Mouse (Mus musculus) myocyte (in vitro differentiated cells): ENCODE data around the gene Pak4. TPM values are rescaled to one million over a fixed set of nuclear protein-coding genes. Genes with fewer than 3 reads are reported as not detected.

Source experiments
- H3K27me3 ChIP-seq: one replicate; pipeline ENCODE4 v1.6.1; 2011; ENCODE audit not compliant: control insufficient read depth, insufficient read depth, insufficient read length
- H3K36me3 ChIP-seq: one replicate; pipeline ENCODE4 v1.6.1; 2011; ENCODE audit not compliant: control insufficient read depth, insufficient read depth
- H3K4me2 ChIP-seq: one replicate; pipeline ENCODE4 v1.6.1; 2011; ENCODE audit warnings: low read depth, control low read depth
- H3K4me3 ChIP-seq: one replicate; pipeline ENCODE4 v1.5.1; 2011; ENCODE audit warnings: mild to moderate bottlenecking, control low read depth, moderate library complexity
- H3K79me2 ChIP-seq: one replicate; pipeline ENCODE4 v1.6.1; 2011; ENCODE audit not compliant: control insufficient read depth, insufficient read depth
- H3ac ChIP-seq: one replicate; pipeline ENCODE4 v1.6.1; 2011; ENCODE audit not compliant: control insufficient read depth, insufficient read length
- CEBPB ChIP-seq: IDR thresholded peaks from 2 replicates; pipeline ENCODE4 v1.6.1; 2011; ENCODE audit warnings: mild to moderate bottlenecking, moderate library complexity; ENCODE audit not compliant: poor library complexity, insufficient read depth, severe bottlenecking
- E2F4 ChIP-seq: IDR thresholded peaks from one replicate; pipeline ENCODE4 v1.6.1; 2011; ENCODE audit warnings: mild to moderate bottlenecking, control low read depth, moderate library complexity; ENCODE audit not compliant: insufficient read depth
- MAX ChIP-seq: IDR thresholded peaks from one replicate; pipeline ENCODE4 v1.6.1; 2011; ENCODE audit warnings: low read depth, mild to moderate bottlenecking, control low read depth
- MYOD1 ChIP-seq, 3 experiments: IDR thresholded peaks; one replicate each; pipeline ENCODE4 v1.6.1; 2011; ENCODE audit warnings: control low read depth in 2 of 3, low read depth in 2 of 3, mild to moderate bottlenecking in 2 of 3, moderate library complexity in 1 of 3; ENCODE audit not compliant: insufficient read length in 2 of 3, control insufficient read depth in 1 of 3
- MYOG ChIP-seq, 3 experiments: IDR thresholded peaks; one replicate each; pipeline ENCODE4 v1.6.1; 2011; ENCODE audit warnings: control low read depth in 2 of 3, low read depth in 2 of 3, mild to moderate bottlenecking in 2 of 3; ENCODE audit not compliant: insufficient read length in 2 of 3, control insufficient read depth in 1 of 3, insufficient read depth in 1 of 3
- POLR2A ChIP-seq: IDR thresholded peaks from one replicate; pipeline ENCODE4 v1.6.1; 2011; ENCODE audit warnings: low read depth, mild to moderate bottlenecking, control low read depth, moderate library complexity; ENCODE audit not compliant: insufficient read length
- POLR2AphosphoS2 ChIP-seq: IDR thresholded peaks from one replicate; pipeline ENCODE4 v1.6.1; 2011; ENCODE audit warnings: low read depth, control low read depth; ENCODE audit not compliant: insufficient read length
- REST ChIP-seq: IDR thresholded peaks from one replicate; pipeline ENCODE4 v1.6.1; 2011; ENCODE audit warnings: mild to moderate bottlenecking, control low read depth, moderate library complexity; ENCODE audit not compliant: insufficient read depth, insufficient read length
- SRF ChIP-seq: IDR thresholded peaks from one replicate; pipeline ENCODE4 v1.6.1; 2011; ENCODE audit warnings: low read depth; ENCODE audit not compliant: control insufficient read depth, insufficient read length
- TCF12 ChIP-seq: IDR thresholded peaks from one replicate; pipeline ENCODE4 v1.6.1; 2011; ENCODE audit warnings: mild to moderate bottlenecking, control low read depth; ENCODE audit not compliant: poor library complexity, insufficient read depth, severe bottlenecking
- TCF3 ChIP-seq: IDR thresholded peaks from one replicate; pipeline ENCODE4 v1.6.1; 2011; ENCODE audit warnings: low read depth, control low read depth; ENCODE audit not compliant: insufficient read length
- USF1 ChIP-seq: IDR thresholded peaks from one replicate; pipeline ENCODE4 v1.6.1; 2011; ENCODE audit warnings: low read depth, mild to moderate bottlenecking, control low read depth, moderate library complexity
- polyA plus RNA-seq: library from polyadenylated mRNA; unstranded; fragments of >200 nt; fragmentation: generic; extraction: Trizol; gene quantifications from one replicate; pipeline ENCODE4 v1.2.1, GENCODE M21; 2012; ENCODE audit warnings: missing spikeins

Pak4 gene
- 27.5 TPM for polyA plus RNA-seq

DNA sequence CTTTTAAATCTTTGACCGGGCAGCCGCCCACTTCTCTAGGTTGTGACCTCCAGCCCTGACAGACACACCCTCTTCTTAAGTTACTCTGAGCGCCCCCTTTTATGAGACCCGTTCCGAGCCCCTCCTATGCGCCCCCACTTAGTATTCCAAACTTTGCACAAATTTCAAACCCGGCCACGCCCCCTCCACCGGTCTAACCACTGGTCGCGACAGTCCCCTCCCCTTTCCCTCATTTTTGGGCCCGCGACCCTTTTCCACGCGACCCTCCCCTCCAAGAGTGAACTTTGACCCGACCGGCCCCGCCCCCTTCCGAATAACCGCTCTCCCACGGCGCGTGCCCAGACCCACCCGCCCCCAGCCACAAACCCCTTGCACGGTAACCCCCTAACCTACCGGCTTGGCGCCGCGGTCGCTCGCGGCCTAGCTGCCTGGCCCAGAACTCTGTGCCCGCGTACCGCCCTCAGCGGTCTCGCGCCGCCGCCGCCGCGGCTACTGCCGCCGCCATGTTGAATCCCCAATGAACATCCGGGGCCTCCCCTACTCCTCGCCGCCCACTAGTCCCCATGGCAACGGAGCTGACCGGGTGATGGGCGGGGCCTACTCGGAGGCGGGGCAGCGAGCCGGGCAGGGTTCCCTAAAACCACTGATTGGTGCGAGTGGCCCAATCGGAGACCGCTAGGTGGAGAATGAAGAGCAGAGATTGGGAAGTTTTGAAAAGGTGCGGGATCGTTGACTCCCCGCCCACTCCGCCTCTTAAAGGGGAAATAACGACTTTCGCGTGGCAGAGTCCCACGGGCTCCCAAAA is at the start of gene Pak4, which contains the start of gene Samd4b:
TSS of gene Pak4 (minus strand) at position 544 of the 805 bp plus-strand sequence.
TSS of gene Samd4b (minus strand) at position 503 of the 805 bp plus-strand sequence.
- peaks cover 44% of the 10 kb centered on the region for H3K79me2 ChIP-seq
- TF ChIP-seq TCF3 (no peak), POLR2A (peak; percentile 78), E2F4 (peak; percentile 87), POLR2AphosphoS2 (peak; percentile 61)
- peak within 1 kb of the TSS; percentile 76 for H3K4me3 ChIP-seq
- H3ac ChIP-seq: peak within 1 kb of the TSS; percentile 35
- no peaks in the 10 kb centered on the region for H3K36me3 ChIP-seq
- H3K4me2 ChIP-seq: peak within 1 kb of the TSS; percentile 95
- H3K27me3 ChIP-seq: no peaks in the 10 kb centered on the region

DNA sequence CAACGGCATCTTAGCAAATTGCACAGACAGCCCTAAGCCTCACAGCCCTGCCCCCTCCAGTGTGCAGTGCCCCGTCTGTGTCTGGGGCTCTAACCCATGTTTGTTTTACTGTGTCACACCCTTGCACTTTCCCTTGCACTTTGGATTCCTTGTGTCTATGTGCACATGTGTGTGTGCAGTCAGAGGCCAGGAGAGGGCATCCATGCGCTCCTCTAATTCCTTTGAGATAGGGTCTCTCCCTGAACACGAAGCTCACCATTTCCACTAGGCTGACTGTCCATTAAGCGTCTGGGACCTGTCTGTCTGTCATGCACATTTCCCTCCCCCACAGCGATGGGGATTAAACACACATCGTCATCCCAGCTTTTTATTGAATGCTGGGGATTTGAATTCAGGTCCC is 49.0 kb upstream of the Pak4 start:
- Histone ChIP-seq H3K27me3 (peaks cover 17% of the 10 kb centered on the region), H3K36me3 (no peaks in the 10 kb centered on the region), H3K4me3 (no peak overlapping the region), H3K79me2 (no peaks in the 10 kb centered on the region), H3K4me2 (no peak overlapping the region), H3ac (no peak overlapping the region)
- TF ChIP-seq REST (no peak), MYOD1 (IDR thresholded peaks at IDR 0.05; ENCODE audit: control insufficient read depth in 1 of 3, insufficient read length in 2 of 3, low read depth in 2 of 3) (no peak), CEBPB (no peak), POLR2A (no peak), POLR2AphosphoS2 (no peak), E2F4 (no peak), MAX (no peak)

DNA sequence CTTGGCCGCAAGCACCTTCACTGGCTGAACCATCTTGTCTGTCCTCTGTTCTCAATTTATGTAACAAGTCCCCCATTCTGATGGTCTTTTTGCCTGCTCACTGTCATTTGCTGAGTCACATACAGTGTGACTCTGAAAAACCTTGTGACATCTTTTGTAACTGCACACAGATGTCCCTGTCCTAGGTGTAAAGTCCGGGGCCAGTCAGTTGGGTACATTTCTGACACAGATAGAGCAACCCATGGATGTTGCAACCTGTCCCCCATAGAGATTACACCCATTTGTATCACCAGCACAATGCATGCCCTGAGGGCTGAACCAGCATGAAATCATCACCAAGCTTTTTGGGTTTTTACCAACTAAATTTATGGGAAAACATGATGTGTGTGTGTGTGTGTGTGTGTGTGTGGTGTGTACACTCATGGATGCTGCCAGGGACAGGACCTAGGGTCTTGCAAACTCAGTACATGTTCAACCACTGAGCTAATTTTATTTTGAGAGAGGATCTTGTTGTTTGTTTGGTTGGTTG is 48.0 kb upstream of the Pak4 start:
- H3ac ChIP-seq: no peak overlapping the region
- TF ChIP-seq REST (no peak), CEBPB (no peak), E2F4 (no peak), MYOD1 (IDR thresholded peaks at IDR 0.05; ENCODE audit: control insufficient read depth in 1 of 3, insufficient read length in 2 of 3, low read depth in 2 of 3) (no peak), MAX (no peak), POLR2AphosphoS2 (no peak), MYOG (IDR thresholded peaks at IDR 0.05; ENCODE audit: control insufficient read depth in 1 of 3, insufficient read depth in 1 of 3, insufficient read length in 2 of 3, low read depth in 2 of 3) (no peak)
- H3K4me2 ChIP-seq: no peak overlapping the region
- peaks cover 25% of the 10 kb centered on the region for H3K27me3 ChIP-seq
- H3K4me3 ChIP-seq: no peak overlapping the region
- H3K79me2 ChIP-seq: no peaks in the 10 kb centered on the region
- no peaks in the 10 kb centered on the region for H3K36me3 ChIP-seq

DNA sequence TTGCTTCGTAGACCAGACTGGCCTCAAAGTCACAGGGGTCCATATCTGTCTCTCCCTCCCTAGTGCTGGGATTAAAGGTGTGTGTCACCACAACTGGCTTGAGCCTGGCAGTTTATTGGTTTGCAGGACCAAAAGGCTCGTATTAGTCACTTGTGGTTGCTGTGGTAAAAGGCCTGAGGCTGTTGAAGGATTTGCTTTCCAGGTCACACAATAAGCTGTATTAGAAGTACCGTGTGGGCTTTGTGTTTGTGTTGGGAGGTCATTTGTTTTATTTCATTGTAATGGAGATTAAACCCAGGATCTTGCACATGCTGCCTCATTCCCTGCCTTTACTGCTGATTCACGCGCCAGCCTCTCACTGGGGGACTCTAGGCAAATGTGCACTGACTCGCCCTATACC is 47.4 kb upstream of the Pak4 start:
- Histone ChIP-seq H3K27me3 (peaks cover 30% of the 10 kb centered on the region), H3K4me2 (no peak overlapping the region)
- TF ChIP-seq POLR2AphosphoS2 (no peak), E2F4 (no peak), CEBPB (no peak), MYOG (IDR thresholded peaks at IDR 0.05; ENCODE audit: control insufficient read depth in 1 of 3, insufficient read depth in 1 of 3, insufficient read length in 2 of 3, low read depth in 2 of 3) (no peak), USF1 (no peak), SRF (no peak), POLR2A (no peak), MYOD1 (IDR thresholded peaks at IDR 0.05; ENCODE audit: control insufficient read depth in 1 of 3, insufficient read length in 2 of 3, low read depth in 2 of 3) (no peak), REST (no peak), MAX (no peak)

DNA sequence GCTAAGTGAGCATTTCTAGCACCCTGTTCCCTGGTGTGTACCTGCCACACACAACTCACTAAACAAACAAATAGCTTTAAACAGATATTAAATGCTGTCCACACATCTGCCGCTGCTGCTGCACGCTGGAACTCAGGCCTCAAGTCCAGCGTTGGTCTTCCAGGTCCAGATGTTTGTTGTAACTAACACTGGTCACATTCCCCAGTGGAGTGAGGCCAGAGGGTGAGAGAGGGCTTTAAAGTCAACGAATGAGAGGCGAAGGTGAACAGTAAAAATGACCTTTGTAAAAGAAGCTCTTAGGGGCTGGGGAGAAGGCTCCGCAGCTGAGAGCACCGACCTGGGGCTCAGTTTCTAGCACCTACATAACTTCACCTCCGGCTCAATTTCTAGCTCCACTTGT is 43.6 kb upstream of the Pak4 start:
- H3K79me2 ChIP-seq: no peaks in the 10 kb centered on the region
- TF ChIP-seq REST: no peak
- no peak for TF ChIP-seq CEBPB
- TF ChIP-seq TCF12: no peak
- no peak for TF ChIP-seq E2F4
- no peak for TF ChIP-seq POLR2A
- TF ChIP-seq SRF: no peak
- TF ChIP-seq TCF3: no peak
- TF ChIP-seq MYOD1 (IDR thresholded peaks at IDR 0.05; ENCODE audit: control insufficient read depth in 1 of 3, insufficient read length in 2 of 3, low read depth in 2 of 3): no peak
- TF ChIP-seq MYOG (IDR thresholded peaks at IDR 0.05; ENCODE audit: control insufficient read depth in 1 of 3, insufficient read depth in 1 of 3, insufficient read length in 2 of 3, low read depth in 2 of 3): no peak
- no peak for TF ChIP-seq USF1
- no peak for TF ChIP-seq POLR2AphosphoS2
- TF ChIP-seq MAX: no peak
- no peak overlapping the region for H3ac ChIP-seq
- H3K4me2 ChIP-seq: no peak overlapping the region
- no peak overlapping the region for H3K4me3 ChIP-seq
- peaks cover 23% of the 10 kb centered on the region for H3K27me3 ChIP-seq
- no peaks in the 10 kb centered on the region for H3K36me3 ChIP-seq

More for the DNA sequence above, 47.4 kb upstream of the Pak4 start:
- Histone ChIP-seq H3K36me3 (no peaks in the 10 kb centered on the region), H3ac (no peak overlapping the region), H3K4me3 (no peak overlapping the region), H3K79me2 (no peaks in the 10 kb centered on the region)
